Mouse (Mus musculus): ENCODE measurements around the gene Tctex1d1.

GRCm38 (mm10) chr4:103006943-103007418, 28.6 kb downstream of the Tctex1d1 start:
- TF ChIP-seq GATA1 (IDR thresholded peaks at IDR 0.05; ENCODE audit: low read length) = no peak
- no peak for TF ChIP-seq TAL1 (IDR thresholded peaks at IDR 0.05; ENCODE audit: low read length)
